Mouse (Mus musculus) hindbrain, postnatal 0 days (tissue): ENCODE data around the gene Sdc4. TPM values are rescaled to one million over a fixed set of nuclear protein-coding genes. Genes with fewer than 3 reads are reported as not detected.

ENCODE experiments used
- ATAC-seq: fragments of 200-750 bp; cut with Nextera tagmentation; 2 replicates; pipeline ENCODE4 v1.8.0; 2017; ENCODE audit warnings: mild to moderate bottlenecking, moderate TSS enrichment, moderate library complexity
- DNase-seq: peaks from one replicate; pipeline ENCODE4 v3.0.0-alpha.2; 2015; ENCODE audit warnings: low spot score
- H3K27ac ChIP-seq: fragments of 300-500 bp; sonication (generic); 2 replicates; pipeline ENCODE4 v1.5.1; 2014; ENCODE audit warnings: mild to moderate bottlenecking
- H3K27me3 ChIP-seq: fragments of 300-500 bp; sonication (generic); 2 replicates; pipeline ENCODE4 v1.6.1; 2014; ENCODE audit warnings: low read length, mixed read lengths; ENCODE audit not compliant: insufficient read depth
- H3K36me3 ChIP-seq: fragments of 300-500 bp; sonication (generic); 2 replicates; pipeline ENCODE4 v1.6.1; 2014; ENCODE audit warnings: low read length, mixed read lengths; ENCODE audit not compliant: insufficient read depth
- H3K4me1 ChIP-seq: fragments of 300-500 bp; sonication (generic); 2 replicates; pipeline ENCODE4 v1.6.1; 2014; ENCODE audit warnings: antibody characterized with exemption, low read length, mixed read lengths; ENCODE audit not compliant: insufficient read depth
- H3K4me2 ChIP-seq: fragments of 300-500 bp; sonication (generic); 2 replicates; pipeline ENCODE4 v1.6.1; 2014; ENCODE audit warnings: low read depth, mild to moderate bottlenecking, low read length, moderate library complexity, mixed read lengths
- H3K4me3 ChIP-seq: fragments of 300-500 bp; sonication (generic); 2 replicates; pipeline ENCODE4 v1.5.1; 2014; ENCODE audit warnings: low read length
- H3K9ac ChIP-seq: fragments of 300-500 bp; sonication (generic); replicated peaks from 2 replicates; pipeline ENCODE4 v1.6.1; 2014; ENCODE audit warnings: mild to moderate bottlenecking, low read length, moderate library complexity, mixed read lengths
- H3K9me3 ChIP-seq: fragments of 300-500 bp; sonication (generic); 2 replicates; pipeline ENCODE4 v1.6.1; 2016; ENCODE audit warnings: low read length, mixed read lengths
- CTCF ChIP-seq: IDR thresholded peaks from 2 replicates; pipeline ENCODE4 v1.5.1; 2016; ENCODE audit warnings: antibody characterized with exemption, control low read depth, low read depth
- WGBS: fragments of 180-500 bp; shearing (Covaris S2); extraction: QIAGEN DNeasy Blood & Tissue Kit; methylation state at CpG from one replicate; pipeline ENCODE4 v1.1.7; 2014; 5-methylcytosine and 5-hydroxymethylcytosine counted together
- polyA plus RNA-seq: library from polyadenylated mRNA; unstranded; fragments of >200 nt; fragmentation: Nextera tagmentation; extraction: Ambion mirVana; gene quantifications from 2 replicates; pipeline ENCODE4 v1.2.1, GENCODE M21; 2015
- total RNA-seq: library from RNA; depleted of rRNA; stranded (reverse); fragments of >200 nt; gene quantifications from 2 replicates; pipeline ENCODE4 v1.2.3, GENCODE M21; 2014

Sdc4 gene
- total and polyA plus RNA-seq, 2 experiments from 2014 or later, result 31.1 to 36.7 TPM

DNA sequence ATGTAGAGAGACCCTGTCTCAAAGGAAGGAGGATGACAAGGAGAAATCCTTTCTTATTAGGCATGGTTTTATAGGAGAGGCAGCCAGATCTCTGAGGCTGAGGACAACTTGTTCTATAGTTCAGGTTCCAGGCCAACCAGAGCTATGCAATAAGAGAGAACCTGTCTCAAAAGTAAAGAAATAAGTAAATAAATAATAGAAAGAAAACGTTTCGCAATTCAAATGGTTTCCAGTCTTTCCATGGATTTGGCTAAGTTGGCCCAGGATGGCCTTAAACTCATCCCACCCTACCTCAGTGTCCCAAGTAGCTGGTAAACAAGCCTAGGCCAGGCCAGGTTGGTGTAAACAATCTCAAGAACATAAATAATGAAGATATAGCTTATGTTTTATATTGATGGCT is 1.0 kb upstream of the Sdc4 start:
- WGBS, result 84% methylated on average over 2 of the region's 2 CpGs
- H3K4me3 ChIP-seq, result no peak overlapping the region
- DNase-seq (no peak), ATAC-seq (no peak)
- no peaks in the 10 kb centered on the region for H3K27me3 ChIP-seq
- H3K27ac ChIP-seq, result no peak overlapping the region
- no peaks in the 10 kb centered on the region for H3K36me3 ChIP-seq
- peaks cover 17% of the 10 kb centered on the region for H3K4me1 ChIP-seq
- no peak for TF ChIP-seq CTCF
- no peaks in the 10 kb centered on the region for H3K9me3 ChIP-seq
- H3K4me2 ChIP-seq, result no peak overlapping the region
- H3K9ac ChIP-seq, result no peak overlapping the region

DNA sequence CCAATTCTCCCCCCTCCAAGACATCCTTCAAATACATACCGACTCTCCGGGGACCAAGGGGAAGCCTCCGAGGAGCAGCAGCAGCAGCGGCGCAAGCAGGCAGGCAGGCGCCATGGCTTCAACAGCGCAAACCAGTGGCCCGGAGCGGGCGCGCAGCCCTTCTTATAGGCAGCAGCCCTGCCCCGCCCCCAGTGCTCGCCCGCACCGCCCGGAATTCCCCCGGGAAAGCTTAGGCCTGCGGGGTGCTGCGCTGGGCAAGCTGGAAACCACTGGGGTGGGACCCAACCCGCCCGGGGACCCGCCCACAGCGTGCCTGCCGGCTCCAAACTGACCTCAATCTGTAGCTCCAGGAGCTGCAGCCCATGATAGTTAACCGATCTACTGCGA is 643 bp downstream of the Sdc4 start:
- peak; percentile 51 for TF ChIP-seq CTCF
- WGBS, result under 1% methylated on average over 26 of the region's 26 CpGs

DNA sequence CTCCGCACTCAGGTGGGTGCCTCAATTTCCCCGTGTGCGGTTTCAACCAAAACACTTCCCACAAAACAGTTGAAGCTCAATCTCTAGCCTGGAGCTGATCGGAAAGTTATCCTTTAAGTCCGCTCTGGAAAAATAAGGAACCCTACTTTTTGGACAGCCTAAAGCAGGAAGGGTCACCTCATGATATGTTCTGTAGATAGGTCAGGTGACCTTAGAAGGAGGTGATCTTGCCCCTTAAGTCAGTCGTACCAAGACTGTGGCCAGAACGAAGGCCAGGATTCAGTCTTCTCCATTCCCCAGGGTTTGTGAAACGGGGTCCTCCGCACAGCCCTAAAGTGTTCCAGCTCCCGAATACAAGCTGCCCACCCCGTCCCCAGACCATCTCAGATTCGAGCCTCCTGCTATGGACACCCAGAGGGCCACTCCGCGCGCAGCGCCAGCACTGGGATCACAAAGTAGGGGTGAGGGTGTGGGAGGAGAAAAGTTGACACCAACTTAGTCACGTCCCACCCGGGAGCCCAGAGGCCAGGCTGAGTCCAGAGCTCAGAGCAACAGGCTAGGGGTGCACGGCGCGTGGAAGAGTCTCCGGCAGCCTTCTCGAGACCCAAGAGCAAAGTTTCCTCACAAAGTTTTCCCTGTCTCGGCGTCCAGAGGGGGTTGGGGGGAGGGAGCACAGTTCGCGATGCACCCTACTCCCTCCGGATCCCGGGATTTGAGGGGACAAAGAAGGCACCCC is 1.2 kb downstream of the Sdc4 start:
- WGBS, result 4% methylated on average over 29 of the region's 29 CpGs
- Histone ChIP-seq H3K27me3 (no peaks in the 10 kb centered on the region), H3K9me3 (no peaks in the 10 kb centered on the region), H3K4me3 (peak overlapping the region; percentile 52), H3K4me1 (peaks cover 17% of the 10 kb centered on the region), H3K36me3 (no peaks in the 10 kb centered on the region), H3K9ac (peak overlapping the region; percentile 65), H3K27ac (peak overlapping the region; percentile 51; the same call in 1 of the 2 replicates), H3K4me2 (peak overlapping the region; percentile 92)
- no peak for TF ChIP-seq CTCF
- ATAC-seq (peak; percentile 63), DNase-seq (no peak)

More for the DNA sequence above, 643 bp downstream of the Sdc4 start:
- H3K9ac ChIP-seq, result peak overlapping the region; percentile 65
- H3K9me3 ChIP-seq, result no peaks in the 10 kb centered on the region
- H3K4me3 ChIP-seq, result peak overlapping the region; percentile 52
- peak overlapping the region; percentile 51; the same call in 1 of the 2 replicates for H3K27ac ChIP-seq
- peak overlapping the region; percentile 92 for H3K4me2 ChIP-seq
- no peaks in the 10 kb centered on the region for H3K27me3 ChIP-seq
- peak; percentile 93 for ATAC-seq
- no peaks in the 10 kb centered on the region for H3K36me3 ChIP-seq
- DNase-seq, result peak; percentile 84
- peaks cover 17% of the 10 kb centered on the region for H3K4me1 ChIP-seq

DNA sequence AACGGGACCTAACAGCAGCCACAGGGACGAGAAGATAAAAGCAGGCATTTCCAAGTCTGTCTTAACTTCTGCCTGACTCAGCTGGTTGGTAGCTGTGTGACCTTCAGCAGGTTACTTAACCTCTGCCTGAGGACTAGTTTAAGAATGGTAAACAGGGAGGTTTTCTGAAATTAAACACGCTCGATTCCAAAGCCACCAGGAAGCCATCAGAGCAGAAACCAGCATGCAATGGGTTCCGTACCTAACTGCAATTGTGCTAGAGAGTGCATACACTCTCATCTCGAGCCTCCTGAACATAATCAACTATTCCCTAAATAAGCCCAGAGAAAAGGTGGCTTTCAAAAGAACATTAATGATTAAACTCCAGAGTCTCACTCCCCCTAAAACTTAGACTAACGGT is 2.0 kb downstream of the Sdc4 start:
- H3K27me3 ChIP-seq, result no peaks in the 10 kb centered on the region

DNA sequence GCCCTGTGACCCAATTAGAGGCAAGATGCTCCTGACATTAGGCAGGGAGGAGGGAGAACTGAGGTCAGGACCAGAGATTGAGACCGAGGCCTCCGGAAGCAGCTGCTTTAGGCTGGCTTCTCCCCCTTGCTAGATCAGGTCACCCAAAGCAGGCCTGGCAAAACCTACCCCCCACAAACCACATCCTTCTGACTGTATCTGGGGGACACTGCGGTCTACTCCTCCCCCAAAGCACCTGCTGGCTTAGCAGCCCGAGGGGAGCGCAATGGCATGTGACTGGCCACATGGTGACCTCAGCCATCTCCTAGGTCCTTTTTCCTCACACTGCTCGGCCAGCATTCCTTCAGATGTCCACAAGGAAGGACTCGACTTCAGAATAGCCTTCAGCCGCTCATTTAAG is 2.5 kb downstream of the Sdc4 start:
- TF ChIP-seq CTCF, result no peak
- H3K4me3 ChIP-seq, result peak overlapping the region; percentile 52; the same call in 1 of the 2 replicates
- H3K9me3 ChIP-seq, result no peaks in the 10 kb centered on the region
- peaks cover 17% of the 10 kb centered on the region for H3K4me1 ChIP-seq
- no peak for ATAC-seq
- H3K36me3 ChIP-seq, result no peaks in the 10 kb centered on the region
- no peak for DNase-seq
- H3K9ac ChIP-seq, result no peak overlapping the region
- no peaks in the 10 kb centered on the region for H3K27me3 ChIP-seq
- H3K4me2 ChIP-seq, result peak overlapping the region; percentile 92
- H3K27ac ChIP-seq, result no peak overlapping the region; the same call in 1 of the 2 replicates
- WGBS, result 52% methylated on average over 8 of the region's 8 CpGs

More for the DNA sequence above, 2.0 kb downstream of the Sdc4 start:
- TF ChIP-seq CTCF, result no peak
- Histone ChIP-seq H3K9me3 (no peaks in the 10 kb centered on the region), H3K9ac (peak overlapping the region; percentile 65; the same call in 1 of the 2 replicates), H3K36me3 (no peaks in the 10 kb centered on the region), H3K4me1 (peaks cover 17% of the 10 kb centered on the region), H3K4me3 (peak overlapping the region; percentile 52), H3K4me2 (peak overlapping the region; percentile 92), H3K27ac (no peak overlapping the region; the same call in 1 of the 2 replicates)
- 36% methylated on average over 7 of the region's 7 CpGs for WGBS
- DNase-seq, result no peak
- ATAC-seq, result no peak

DNA sequence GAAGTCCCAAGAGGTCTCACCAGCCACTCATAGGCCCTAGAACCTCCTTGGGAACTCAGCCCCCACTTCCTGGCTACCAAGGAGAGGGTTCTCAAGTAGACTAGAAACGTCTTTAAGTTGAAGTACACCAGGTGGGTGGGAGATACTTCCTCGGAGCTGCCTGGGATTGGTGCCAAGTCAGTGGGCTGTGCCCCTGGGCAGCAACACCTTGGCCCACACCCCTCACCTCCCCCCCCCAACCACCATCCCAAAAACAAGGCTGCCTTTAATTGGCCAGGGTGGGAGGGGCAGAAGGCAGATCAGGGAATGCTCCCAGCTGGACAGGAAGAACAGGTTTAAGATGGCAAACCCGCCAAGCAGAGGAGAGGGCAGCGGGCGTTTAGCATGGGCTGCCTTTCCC is 3.4 kb downstream of the Sdc4 start:
- Histone ChIP-seq H3K4me2 (no peak overlapping the region), H3K9me3 (no peaks in the 10 kb centered on the region), H3K27ac (no peak overlapping the region), H3K4me1 (peaks cover 17% of the 10 kb centered on the region), H3K9ac (no peak overlapping the region), H3K4me3 (no peak overlapping the region), H3K27me3 (no peaks in the 10 kb centered on the region), H3K36me3 (no peaks in the 10 kb centered on the region)
- 85% methylated on average over 5 of the region's 5 CpGs for WGBS
- TF ChIP-seq CTCF, result no peak
- DNase-seq, result no peak
- no peak for ATAC-seq

DNA sequence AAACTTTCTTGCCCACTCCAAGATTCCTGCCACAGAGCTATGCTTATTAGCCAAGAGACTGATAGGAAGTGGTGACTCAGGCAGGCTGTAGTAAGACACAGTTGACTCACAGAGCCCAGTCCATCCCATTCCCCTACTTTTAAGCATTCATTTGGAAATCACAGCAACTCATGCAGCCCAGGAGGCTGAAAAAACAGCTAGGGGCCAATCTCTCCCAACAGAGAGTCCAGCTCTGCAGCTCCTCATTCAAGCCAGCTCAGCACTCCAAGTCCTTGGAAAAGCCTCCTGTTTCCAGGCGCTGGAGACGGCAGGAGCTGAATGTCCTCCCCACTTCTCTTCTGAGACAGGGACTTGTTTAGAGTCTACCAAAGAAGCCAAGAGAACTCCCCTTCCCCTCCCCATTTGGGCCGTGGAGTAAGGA is 4.7 kb downstream of the Sdc4 start:
- H3K4me2 ChIP-seq, result no peak overlapping the region
- TF ChIP-seq CTCF, result no peak
- DNase-seq (peak; percentile 20), ATAC-seq (no peak)
- peaks cover 17% of the 10 kb centered on the region for H3K4me1 ChIP-seq
- no peaks in the 10 kb centered on the region for H3K36me3 ChIP-seq
- peak overlapping the region; percentile 54; the same call in 1 of the 2 replicates for H3K27ac ChIP-seq
- 61% methylated on average over 3 of the region's 3 CpGs for WGBS
- H3K9me3 ChIP-seq, result no peaks in the 10 kb centered on the region
- no peak overlapping the region for H3K4me3 ChIP-seq
- H3K9ac ChIP-seq, result no peak overlapping the region
- no peaks in the 10 kb centered on the region for H3K27me3 ChIP-seq
